Mouse (Mus musculus) testis, adult 2 months (tissue): ENCODE results near the gene Gm17555.

Experiments used
- CTCF ChIP-seq: fragments of 200-500 bp; IDR thresholded peaks from 2 replicates; pipeline ENCODE4 v1.5.1; 2012; ENCODE audit warnings: low read depth, mild to moderate bottlenecking, inconsistent platforms, low read length, moderate library complexity; ENCODE audit not compliant: control insufficient read depth, insufficient read depth, insufficient replicate concordance
- POLR2A ChIP-seq: fragments of 200-500 bp; IDR thresholded peaks from 2 replicates; pipeline ENCODE4 v1.6.1; 2012; ENCODE audit warnings: low read depth, mild to moderate bottlenecking, inconsistent platforms, low read length, moderate library complexity; ENCODE audit not compliant: control insufficient read depth

- TF ChIP-seq CTCF: no peak
- no peak for TF ChIP-seq POLR2A
Measured at GRCm38 (mm10) chr2:126191306-126191705, 23.6 kb upstream of the Gm17555 start.
